Mouse (Mus musculus) CD4-positive helper T cell, adult 2 months (primary cell): Measurements from ENCODE around the gene Zic2.
"Not testable (repeated sequence)": the region's sequence is repeated elsewhere in the genome, so short reads cannot be mapped to it uniquely, and the experiment has no call there.

ENCODE experiments used
- DNase-seq: peaks from one replicate; pipeline ENCODE4 v3.0.0-alpha.2; 2012; ENCODE audit warnings: low read depth, missing footprints, low spot score

The Zic2 gene

GRCm38 (mm10) chr14:122474891-122475556, at the start of gene Zic2:
Gene Zic2 (plus strand): TSS chr14:122475435.
- peak; percentile 37 for DNase-seq

GRCm38 (mm10) chr14:122426529-122427203, 48.6 kb upstream of the Zic2 start:
- no peak for DNase-seq

GRCm38 (mm10) chr14:122427204-122427560, 48.1 kb upstream of the Zic2 start:
- no peak for DNase-seq

- no peak for DNase-seq
Measured at GRCm38 (mm10) chr14:122427654-122428053, 47.6 kb upstream of the Zic2 start.

- DNase-seq = no peak
Measured at GRCm38 (mm10) chr14:122432558-122432957, 42.7 kb upstream of the Zic2 start.

- no peak for DNase-seq
Measured at GRCm38 (mm10) chr14:122434039-122434438, 41.2 kb upstream of the Zic2 start.

- DNase-seq = no peak
Measured at GRCm38 (mm10) chr14:122436850-122437249, 38.4 kb upstream of the Zic2 start.

GRCm38 (mm10) chr14:122449601-122450495, 25.4 kb upstream of the Zic2 start:
- DNase-seq = no peak

GRCm38 (mm10) chr14:122450496-122451382, 24.5 kb upstream of the Zic2 start, which contains the start of gene Gm5089:
Gene Gm5089 (minus strand): TSS chr14:122451115.
- no peak for DNase-seq

GRCm38 (mm10) chr14:122451551-122452145, 23.6 kb upstream of the Zic2 start:
- no peak for DNase-seq

GRCm38 (mm10) chr14:122452701-122453387, 22.4 kb upstream of the Zic2 start:
- DNase-seq = no peak

- no peak for DNase-seq
Measured at GRCm38 (mm10) chr14:122453388-122453995, 21.7 kb upstream of the Zic2 start.

- no peak for DNase-seq
Measured at GRCm38 (mm10) chr14:122453996-122454738, 21.1 kb upstream of the Zic2 start.

- DNase-seq = no peak
Measured at GRCm38 (mm10) chr14:122454901-122455561, 20.2 kb upstream of the Zic2 start.

- no peak for DNase-seq
Measured at GRCm38 (mm10) chr14:122455562-122455958, 19.7 kb upstream of the Zic2 start.

GRCm38 (mm10) chr14:122459332-122459731, 15.9 kb upstream of the Zic2 start:
- not testable (repeated sequence) for DNase-seq

GRCm38 (mm10) chr14:122459776-122460175, 15.5 kb upstream of the Zic2 start:
- DNase-seq = no peak

- no peak for DNase-seq
Measured at GRCm38 (mm10) chr14:122460226-122460625, 15.0 kb upstream of the Zic2 start.

- no peak for DNase-seq
Measured at GRCm38 (mm10) chr14:122461500-122461899, 13.7 kb upstream of the Zic2 start.
